Mouse (Mus musculus) cortical plate, adult 2 months (tissue): Measurements from ENCODE around the gene Vamp4. TPM values are rescaled to one million over a fixed set of nuclear protein-coding genes. Genes with fewer than 3 reads are reported as not detected.

Source experiments
- H3K27ac ChIP-seq: fragments of 200-500 bp; 2 replicates; pipeline ENCODE4 v1.5.1; 2012; ENCODE audit warnings: low read length, control low read depth, inconsistent platforms; ENCODE audit not compliant: insufficient read depth
- H3K4me1 ChIP-seq: fragments of 200-500 bp; 2 replicates; pipeline ENCODE4 v1.6.1; 2011; ENCODE audit warnings: low read length; ENCODE audit not compliant: control insufficient read depth, insufficient read depth
- H3K4me3 ChIP-seq: fragments of 200-500 bp; 2 replicates; pipeline ENCODE4 v1.5.1; 2011; ENCODE audit warnings: mild to moderate bottlenecking, low read length, control low read depth; ENCODE audit not compliant: insufficient read depth
- CTCF ChIP-seq: fragments of 200-500 bp; IDR thresholded peaks from 2 replicates; pipeline ENCODE4 v1.5.1; 2011; ENCODE audit warnings: mild to moderate bottlenecking, control low read depth, low read length; ENCODE audit not compliant: insufficient read depth; ENCODE audit errors: extremely low read depth
- POLR2A ChIP-seq: fragments of 200-500 bp; IDR thresholded peaks from 2 replicates; pipeline ENCODE4 v1.6.1; 2011; ENCODE audit warnings: mild to moderate bottlenecking, low read length, control low read depth; ENCODE audit not compliant: insufficient read depth; ENCODE audit errors: extremely low read depth
- polyA plus RNA-seq: library from polyadenylated mRNA; depleted of rRNA; stranded (reverse); fragments of >200 nt; gene quantifications from 2 replicates; pipeline ENCODE4 v1.2.3, GENCODE M21; 2012; rRNA removed

Vamp4 gene
- polyA plus RNA-seq: 82.2 and 84.3 TPM in 2 replicates

- peak within 1 kb of the TSS; percentile 81 for H3K27ac ChIP-seq
- H3K4me3 ChIP-seq: peak within 1 kb of the TSS; percentile 64
- TF ChIP-seq CTCF (no peak), POLR2A (peak; percentile 67; the same call in 1 of the 2 replicates)
- H3K4me1 ChIP-seq: no peaks in the 10 kb centered on the region
These were observed at the start of gene Vamp4 for GRCm38 (mm10) chr1:162570260-162570748. Gene Vamp4 (plus strand): TSS chr1:162570515.

DNA sequence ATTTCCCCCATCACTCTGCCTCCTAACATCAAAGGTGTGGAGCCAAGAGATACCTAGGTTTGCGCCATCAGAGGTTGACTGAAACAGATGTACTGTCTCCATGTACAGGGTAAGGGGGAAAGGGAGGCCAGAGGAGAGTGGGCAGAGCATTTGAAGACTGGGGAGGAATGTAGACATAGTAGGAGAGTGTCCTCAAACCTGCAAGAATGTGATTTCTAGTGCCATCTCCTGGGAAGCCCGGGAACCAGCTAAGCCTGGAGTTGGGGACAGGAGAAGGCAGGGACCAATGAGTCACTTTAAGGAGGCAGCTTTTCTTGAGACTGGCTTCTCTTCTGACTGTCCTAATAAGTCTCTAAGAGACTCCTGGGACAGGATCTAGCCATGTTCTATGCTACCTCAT, 40.7 kb upstream of the Vamp4 start:
- H3K4me3 ChIP-seq: no peak overlapping the region
- H3K4me1 ChIP-seq: no peaks in the 10 kb centered on the region
- H3K27ac ChIP-seq: no peak overlapping the region
- TF ChIP-seq CTCF (peak; percentile 46), POLR2A (no peak)

- H3K4me3 ChIP-seq: no peak overlapping the region
- no peak overlapping the region for H3K27ac ChIP-seq
- TF ChIP-seq CTCF (no peak), POLR2A (no peak)
- no peaks in the 10 kb centered on the region for H3K4me1 ChIP-seq
These were observed 39.6 kb upstream of the Vamp4 start for GRCm38 (mm10) chr1:162530666-162531065.

GRCm38 (mm10) chr1:162531584-162531983, 38.7 kb upstream of the Vamp4 start:
- TF ChIP-seq CTCF (peak; percentile 28; the same call in 1 of the 2 replicates), POLR2A (no peak)
- H3K4me1 ChIP-seq: no peaks in the 10 kb centered on the region
- H3K27ac ChIP-seq: no peak overlapping the region
- no peak overlapping the region for H3K4me3 ChIP-seq

DNA sequence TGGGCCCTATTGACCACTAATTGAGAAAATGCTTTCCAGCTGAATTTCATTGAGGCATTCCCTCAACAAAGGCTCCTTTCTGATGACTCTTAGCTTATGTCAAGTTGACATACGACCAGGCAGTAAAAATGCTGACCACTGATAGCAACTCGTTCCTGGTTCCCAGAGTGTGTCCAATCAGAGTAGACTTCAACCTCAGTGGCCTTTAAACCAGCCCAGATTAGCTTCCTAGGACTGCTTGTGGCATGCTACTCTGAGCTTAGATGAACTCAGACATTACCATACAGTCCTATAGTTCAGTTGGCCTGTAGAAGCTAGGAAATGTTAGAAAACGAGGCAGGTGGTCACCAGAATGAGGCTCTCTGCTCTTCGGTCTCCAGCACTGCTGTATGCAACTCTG, 38.0 kb upstream of the Vamp4 start:
- H3K4me3 ChIP-seq: no peak overlapping the region
- no peak overlapping the region for H3K27ac ChIP-seq
- TF ChIP-seq CTCF: no peak
- no peak for TF ChIP-seq POLR2A
- H3K4me1 ChIP-seq: no peaks in the 10 kb centered on the region

- no peak overlapping the region for H3K4me3 ChIP-seq
- TF ChIP-seq POLR2A (no peak), CTCF (no peak)
- H3K27ac ChIP-seq: no peak overlapping the region
- no peaks in the 10 kb centered on the region for H3K4me1 ChIP-seq
These were observed 36.4 kb upstream of the Vamp4 start for GRCm38 (mm10) chr1:162533766-162534560.

- H3K27ac ChIP-seq: no peak overlapping the region
- TF ChIP-seq POLR2A (no peak), CTCF (no peak)
- peaks cover 3% of the 10 kb centered on the region; the same call in 1 of the 2 replicates for H3K4me1 ChIP-seq
- H3K4me3 ChIP-seq: no peak overlapping the region
These were observed 27.1 kb upstream of the Vamp4 start for GRCm38 (mm10) chr1:162543231-162543630.

GRCm38 (mm10) chr1:162547607-162548006, 22.7 kb upstream of the Vamp4 start:
- Histone ChIP-seq H3K4me3 (peak overlapping the region; percentile 62), H3K4me1 (peaks cover 4% of the 10 kb centered on the region; the same call in 1 of the 2 replicates), H3K27ac (no peak overlapping the region)
- no peak for TF ChIP-seq POLR2A
- TF ChIP-seq CTCF: no peak

- Histone ChIP-seq H3K4me1 (peaks cover 4% of the 10 kb centered on the region; the same call in 1 of the 2 replicates), H3K27ac (no peak within 1 kb of the TSS), H3K4me3 (peak within 1 kb of the TSS; percentile 62)
- TF ChIP-seq POLR2A (peak; percentile 93), CTCF (no peak)
These were observed 22.0 kb upstream of the Vamp4 start, which contains the start of gene Mettl13 for GRCm38 (mm10) chr1:162548016-162548916. Gene Mettl13 (minus strand): TSS chr1:162548551.
